Mouse (Mus musculus) left cerebral cortex, adult 18-20 months (tissue): Measurements from ENCODE around the gene Tceanc2. TPM values are rescaled to one million over a fixed set of nuclear protein-coding genes. Genes with fewer than 3 reads are reported as not detected.
A peak's percentile ranks its signal among the peaks of the same experiment; 100 is the strongest.

Experiments
- DNase-seq, 2 experiments: peaks; one replicate each; pipeline ENCODE4 v3.0.0; 2021 to 2022; ENCODE audit warnings: low spot score in 2 of 2, mixed read lengths in 1 of 2
- total RNA-seq, 2 experiments: library from RNA; stranded (reverse); gene quantifications; 2 replicates each; pipeline ENCODE4 v1.2.3; 2021

Tceanc2 gene
- total RNA-seq, 2 experiments from 2014 or later, result 14.0 to 15.9 TPM

DNA sequence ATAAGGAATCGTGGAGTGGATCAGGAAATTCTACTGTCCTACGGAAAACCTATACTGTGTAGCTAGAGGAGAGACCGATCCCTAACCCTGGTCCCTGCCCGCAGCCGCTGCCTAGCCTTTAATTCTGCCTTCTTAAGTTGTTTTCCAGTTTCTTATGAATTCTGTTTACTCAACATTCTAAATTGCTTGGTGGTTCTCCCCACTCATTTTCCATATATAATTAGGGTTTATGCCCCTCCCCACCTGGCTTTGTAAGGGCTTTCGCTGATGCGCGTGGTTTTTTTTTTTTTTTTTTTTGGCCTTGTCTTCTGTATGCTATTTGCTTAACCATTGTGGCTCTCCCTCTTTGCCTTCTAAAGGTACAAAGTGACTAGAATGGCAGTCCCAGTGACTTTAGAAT, 645 bp upstream of the Tceanc2 start:
- no peak for DNase-seq

DNA sequence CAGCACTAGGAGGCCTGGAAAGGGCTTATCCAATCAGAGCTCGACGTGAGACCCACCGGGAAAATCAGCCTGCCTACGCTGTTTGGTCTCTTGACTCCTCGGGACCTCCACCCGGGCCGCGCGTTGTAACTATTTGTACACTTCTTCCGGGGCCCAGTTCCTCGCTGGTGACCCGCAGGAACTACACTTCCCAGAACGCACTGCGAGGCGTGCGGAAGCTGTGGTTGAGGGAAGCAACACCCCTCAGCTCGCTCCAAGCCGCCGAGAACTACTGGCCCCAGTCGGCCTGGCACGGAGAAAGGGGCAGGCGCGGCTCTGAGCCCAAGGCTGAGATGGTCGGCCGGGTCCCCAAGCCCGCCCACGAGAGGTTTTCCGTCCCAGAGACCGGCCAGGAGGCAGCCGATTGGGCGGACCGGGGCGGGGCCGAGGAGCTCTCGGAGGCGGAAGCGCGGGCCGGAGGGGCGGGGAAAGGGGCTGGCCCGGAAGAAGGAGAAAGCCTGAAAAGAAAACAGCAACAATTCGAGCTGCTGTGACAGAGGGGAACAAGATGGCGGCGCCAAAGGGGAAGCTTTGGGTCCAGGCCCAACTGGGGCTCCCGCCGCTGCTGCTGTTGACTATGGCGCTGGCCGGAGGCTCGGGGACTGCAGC, 610 bp downstream of the Tceanc2 start, which contains the start of gene Tmem59:
Gene Tmem59 (plus strand): TSS at position 218 of the 648 bp plus-strand sequence.
- DNase-seq, result peak; percentile 91 to 96

DNA sequence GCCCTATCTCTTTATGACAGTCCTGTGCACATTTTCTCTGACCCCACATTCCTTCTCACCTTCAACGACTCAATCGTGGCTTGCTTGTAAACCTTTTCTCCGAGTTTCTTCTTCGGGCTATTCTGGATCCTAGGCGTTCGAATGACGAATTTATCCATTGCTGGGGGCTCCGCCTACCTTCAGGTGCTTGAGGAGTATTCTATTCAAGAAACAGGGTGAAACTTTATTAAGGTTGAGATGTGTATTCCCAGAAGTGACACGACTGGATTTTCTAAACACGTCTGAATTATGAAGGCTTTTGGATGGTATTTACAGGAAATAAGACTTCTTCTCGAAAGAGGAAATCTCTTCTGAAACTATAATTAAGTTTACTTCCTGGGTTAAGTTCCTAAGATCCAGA, 1.4 kb downstream of the Tceanc2 start:
- DNase-seq, result no peak

DNA sequence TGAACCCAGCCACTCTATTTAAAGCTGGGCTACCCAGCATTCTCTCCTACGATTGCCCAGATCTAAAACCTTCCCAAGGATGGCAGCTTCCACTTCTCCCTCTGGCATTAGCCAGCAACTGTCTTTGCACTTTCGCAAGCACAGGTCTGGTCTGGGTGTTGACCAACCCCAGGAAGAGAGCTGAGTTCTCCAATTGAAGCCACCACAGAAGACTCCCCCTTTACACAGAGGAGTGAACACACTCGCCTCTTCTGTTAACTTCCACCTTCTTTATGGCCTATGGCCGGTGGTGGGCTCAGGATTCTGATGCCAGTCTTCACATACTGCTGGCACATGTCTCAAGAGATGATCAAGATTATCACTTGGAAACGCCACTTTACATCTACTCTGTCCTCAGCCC, 11.1 kb downstream of the Tceanc2 start:
- no peak for DNase-seq

DNA sequence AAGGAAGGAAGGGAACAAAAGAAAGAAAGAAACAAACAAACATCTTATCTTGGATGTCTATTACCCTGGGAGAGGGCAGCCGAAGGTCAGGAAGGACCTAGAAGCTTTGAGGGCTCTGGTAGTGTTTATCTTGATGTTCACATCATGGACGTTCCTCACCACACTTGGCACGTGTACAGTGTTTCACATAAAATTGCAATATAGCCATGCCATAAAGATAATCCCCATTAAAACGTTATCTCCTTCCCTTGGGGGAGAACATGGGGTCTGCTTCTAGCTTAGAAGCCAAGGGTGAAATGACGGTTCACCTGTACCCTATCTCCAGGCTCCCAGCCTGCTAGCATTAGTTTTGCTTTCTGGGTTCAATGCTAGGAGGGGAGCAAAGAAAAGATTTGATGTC, 12.2 kb downstream of the Tceanc2 start:
- no peak for DNase-seq

DNA sequence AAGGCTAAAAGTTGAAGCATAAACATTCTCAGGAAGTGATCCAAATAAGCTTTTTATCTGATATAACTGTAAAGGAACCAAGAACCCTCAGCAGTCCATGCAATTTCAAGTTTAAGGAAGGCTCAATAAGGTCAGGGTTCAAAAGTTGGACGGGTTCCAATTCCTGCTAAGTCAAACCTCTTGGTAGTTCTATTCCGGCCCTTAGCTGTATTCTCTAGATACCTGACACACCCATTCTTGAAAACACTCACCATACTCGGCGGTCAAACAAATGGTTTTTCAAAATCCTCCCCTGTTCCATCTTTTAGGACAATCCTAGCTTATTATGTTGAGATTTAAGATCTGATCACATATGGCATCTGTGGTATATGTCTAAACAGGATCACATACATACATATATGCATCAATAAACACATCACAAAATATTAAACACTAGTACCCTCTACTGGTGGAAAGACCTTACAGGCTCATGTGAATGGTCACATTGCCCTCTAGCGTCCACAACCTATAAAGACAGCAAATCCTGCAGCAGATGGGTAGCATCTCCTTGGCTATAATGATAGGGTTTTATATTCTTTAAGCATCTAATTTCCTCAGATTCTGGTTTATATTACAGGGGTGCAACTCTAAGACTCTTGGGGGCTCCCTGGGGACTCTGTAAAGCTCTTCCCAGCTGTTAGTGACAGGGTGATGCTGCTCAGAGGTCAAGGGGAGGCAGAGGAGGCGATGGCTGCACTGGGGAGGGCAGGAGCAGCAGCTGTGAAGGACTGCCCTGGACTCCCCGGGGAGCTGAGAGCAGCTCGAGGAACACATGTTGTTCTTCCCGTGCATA, 14.9 kb downstream of the Tceanc2 start:
- peak; percentile 74 to 76 for DNase-seq

DNA sequence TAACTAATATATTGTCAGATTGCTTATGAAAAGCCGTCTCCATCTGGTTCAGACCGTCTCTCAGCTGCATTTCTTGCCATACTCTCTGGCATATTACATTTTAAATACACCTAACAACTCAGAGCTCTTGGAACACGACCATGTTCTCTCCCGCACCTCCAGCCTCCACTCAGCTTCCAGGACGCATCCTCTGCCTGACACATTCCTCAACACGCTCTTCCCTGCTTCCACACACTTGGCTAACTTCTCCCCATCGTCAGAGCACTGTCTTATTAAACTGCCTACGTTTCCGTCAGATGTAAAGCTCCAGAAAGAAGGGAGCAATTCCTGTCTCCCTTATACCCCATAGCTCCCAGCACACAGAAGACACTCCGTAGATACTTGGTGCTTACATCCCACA, 15.6 kb downstream of the Tceanc2 start:
- DNase-seq, result peak; percentile 34 to 61

DNA sequence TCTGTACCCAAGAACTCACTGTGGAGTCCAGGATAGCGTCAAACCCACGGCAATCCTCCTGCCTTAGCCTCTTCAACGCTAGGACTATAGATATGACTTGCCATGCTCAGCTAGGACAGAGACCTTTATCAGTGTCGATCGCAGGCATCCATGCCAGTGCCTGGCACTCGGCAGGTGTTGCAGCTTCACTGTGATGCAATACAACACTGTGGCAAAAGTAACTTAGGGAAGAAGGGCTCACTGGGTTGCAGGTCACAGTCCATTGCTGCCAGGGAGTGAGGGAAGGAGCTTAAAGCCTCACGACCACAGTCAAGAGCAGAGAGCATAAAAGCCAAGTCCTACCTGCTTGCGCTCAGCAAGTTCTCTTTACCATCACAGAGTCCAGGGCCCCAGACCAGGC, 18.7 kb downstream of the Tceanc2 start:
- no peak for DNase-seq

DNA sequence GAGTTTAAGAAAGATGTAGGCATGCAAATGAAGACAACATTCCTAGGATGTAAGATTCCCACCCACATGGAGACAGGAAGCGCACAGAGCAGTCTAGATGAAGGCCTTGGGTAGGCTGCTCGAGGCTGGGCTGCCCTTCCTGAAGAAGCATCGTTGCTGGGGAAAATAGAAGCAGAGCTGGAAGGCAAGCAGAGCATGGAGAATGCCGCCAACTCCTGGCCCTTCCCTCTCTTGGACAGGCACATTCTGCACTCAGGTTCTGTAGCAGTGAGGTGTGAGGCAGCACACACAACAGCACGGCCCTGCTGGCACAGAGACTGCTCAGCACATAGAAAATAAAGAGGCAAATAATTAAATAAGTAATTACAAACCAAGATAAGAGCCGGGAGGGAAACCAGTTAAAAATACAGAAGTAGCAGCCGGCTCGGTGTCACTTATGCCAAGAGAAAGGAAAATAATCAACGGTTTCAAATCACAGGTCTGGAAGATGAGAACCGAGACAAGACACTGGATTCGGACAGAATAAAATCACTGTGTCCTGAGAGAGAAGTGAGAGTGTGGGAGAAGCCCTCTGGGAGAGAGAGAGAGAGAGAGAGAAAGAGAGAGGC, 19.6 kb downstream of the Tceanc2 start:
- no peak for DNase-seq

DNA sequence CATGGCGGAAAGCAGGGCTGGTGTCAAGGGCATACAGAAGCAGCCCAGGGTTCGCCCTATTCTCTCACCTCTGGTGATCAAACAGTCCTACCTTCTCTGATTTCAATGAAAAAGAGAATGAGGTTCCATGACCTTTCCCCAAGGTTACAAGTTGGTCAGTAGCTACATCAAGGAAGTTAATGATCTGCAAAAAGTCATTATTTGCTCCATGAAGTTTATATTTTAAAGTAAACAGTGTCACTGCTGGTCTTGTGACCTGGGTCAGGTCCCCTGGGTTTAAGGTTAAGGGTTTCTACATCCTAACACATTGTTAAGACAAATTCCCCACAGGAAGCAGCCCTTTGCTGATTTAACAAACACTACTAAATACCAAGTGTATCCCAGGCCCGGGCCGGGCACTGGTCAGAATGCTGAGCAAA, 21.9 kb downstream of the Tceanc2 start:
- DNase-seq, result no peak

DNA sequence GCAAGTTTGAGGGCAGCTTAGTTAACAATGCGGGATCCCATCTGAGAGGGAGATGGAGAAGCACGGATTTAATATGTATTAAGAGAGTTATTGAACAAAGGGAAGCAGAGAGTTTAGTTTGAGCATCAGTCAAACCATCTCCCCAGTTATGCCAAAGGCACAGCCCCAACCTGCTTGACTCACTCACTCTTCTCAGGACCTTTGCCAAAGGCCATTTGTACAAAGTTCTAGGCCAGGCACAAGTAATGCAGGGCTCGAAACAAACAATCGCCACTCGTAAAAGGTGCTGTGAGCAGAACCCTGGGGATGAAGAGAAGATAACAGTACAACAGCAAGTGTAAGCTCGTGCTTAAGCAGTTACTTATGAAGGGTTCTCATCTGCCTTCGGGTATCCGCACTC, 26.3 kb downstream of the Tceanc2 start:
- DNase-seq, result no peak

DNA sequence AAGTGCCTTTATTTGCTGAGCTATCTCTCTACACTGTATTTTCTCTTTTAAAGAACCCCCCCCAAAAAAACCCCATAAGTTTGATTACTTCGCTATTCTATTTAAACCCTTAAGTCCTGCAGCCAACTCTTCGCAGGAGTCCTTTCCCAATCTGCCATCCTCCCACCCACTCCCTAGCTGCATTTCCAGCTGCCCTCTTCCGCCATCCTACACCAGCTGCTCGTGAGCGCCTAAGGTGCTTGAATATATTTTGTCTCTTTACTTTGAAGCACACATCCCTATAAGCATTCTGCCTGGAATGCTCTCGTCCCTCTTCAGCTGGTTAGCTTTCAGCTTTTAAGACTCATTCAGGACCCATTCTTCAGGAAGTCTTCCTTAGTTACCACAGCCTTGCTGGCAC, 27.9 kb downstream of the Tceanc2 start:
- peak; percentile 28 to 57 for DNase-seq

DNA sequence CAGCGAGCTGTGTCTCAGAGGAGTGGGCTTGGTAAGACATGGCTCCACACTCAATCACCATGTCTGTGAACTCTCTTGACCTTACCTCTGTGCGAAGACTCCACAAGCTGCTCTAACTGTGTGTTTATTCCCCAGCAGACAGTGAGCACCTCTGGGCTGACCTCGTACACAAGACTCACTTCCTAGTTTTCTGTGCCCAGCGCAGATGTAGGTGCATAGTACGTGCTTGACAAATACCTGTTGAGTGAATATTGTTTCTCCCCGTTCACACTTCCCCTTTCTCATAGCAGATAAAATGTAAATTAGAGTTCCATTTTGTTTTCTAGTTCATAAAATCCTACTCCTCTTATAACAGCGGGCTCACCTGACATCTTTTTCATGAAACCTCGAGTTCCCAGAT, 35.4 kb downstream of the Tceanc2 start:
- no peak for DNase-seq

DNA sequence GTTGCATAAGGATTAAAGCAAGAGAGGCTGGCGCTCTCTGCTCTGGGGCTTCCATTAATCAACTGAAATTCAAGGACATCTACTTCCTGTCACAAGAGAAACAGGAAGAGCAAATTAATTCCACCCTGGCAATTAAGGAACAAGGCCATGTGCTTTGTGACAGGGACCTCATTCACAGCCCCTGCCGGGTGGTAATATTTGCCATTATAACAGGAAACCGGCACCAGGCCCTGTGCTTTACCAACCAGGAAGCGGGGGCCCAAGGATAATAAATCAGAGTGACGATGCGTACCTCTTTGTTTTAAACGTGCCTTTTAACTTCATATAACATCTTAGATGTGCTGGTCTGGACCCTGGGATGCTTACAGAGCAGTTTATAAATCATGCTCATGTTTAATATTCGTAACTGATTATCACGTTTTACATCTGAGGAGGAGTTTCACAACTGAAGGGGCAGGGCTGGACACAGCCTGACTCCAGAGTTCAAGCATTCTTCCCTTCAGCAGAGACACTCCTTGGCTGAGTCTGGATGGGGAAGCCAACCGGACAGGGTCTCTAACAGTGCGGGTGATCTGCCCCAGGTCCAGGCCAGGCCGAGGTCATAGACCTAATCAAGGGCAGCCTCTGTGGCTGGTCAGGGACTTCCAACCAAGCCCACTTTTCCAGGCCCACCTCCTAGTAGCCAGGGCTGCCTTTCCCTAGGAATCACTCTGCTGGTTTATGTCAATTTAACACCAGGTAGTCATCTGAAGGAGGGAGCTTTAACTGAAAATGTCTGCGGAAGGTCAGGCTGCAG, 38.9 kb downstream of the Tceanc2 start:
- DNase-seq, result no peak

DNA sequence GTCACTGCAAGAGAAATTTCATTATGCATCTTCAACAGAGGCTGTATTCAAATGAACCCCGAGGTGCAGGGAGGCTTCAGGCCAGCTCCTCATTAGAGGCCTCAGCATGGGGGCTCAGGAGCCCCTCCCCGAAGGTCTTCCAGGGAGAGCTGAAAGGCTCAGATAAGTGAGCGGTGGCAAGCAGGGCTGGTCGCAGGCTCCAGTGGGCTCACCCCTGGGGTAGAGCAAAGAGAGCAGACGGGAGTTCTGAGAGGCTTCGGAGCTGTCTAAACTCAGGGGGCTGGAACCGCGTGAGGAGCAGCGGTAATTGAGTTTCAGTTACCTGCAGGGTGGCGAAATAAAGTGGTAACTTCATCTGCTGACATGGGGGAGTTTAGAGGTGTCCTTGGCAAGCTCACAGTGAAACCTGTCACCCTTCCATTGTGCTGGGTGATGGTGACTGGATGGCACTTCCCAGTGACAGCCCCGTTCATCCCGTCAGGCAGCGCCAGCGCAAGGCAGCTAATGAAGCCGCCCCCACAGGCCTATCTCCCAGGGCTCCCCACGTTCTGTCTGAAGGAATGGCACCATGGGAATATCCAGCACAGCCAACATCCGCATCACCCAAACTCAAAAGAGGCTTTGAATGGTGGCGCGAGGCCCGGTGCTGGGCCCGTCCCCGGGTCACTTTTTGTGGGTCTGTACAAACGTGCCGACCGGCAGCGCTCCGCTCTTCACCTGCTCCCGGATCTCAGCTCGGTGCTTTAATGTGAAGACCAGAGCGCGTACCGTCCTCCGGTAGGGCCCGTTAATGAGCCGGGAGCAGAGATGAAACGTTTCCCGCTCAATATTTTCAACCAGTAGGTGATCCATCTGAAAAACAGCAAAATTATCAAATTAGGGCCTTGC, 39.7 kb downstream of the Tceanc2 start:
- no peak for DNase-seq

DNA sequence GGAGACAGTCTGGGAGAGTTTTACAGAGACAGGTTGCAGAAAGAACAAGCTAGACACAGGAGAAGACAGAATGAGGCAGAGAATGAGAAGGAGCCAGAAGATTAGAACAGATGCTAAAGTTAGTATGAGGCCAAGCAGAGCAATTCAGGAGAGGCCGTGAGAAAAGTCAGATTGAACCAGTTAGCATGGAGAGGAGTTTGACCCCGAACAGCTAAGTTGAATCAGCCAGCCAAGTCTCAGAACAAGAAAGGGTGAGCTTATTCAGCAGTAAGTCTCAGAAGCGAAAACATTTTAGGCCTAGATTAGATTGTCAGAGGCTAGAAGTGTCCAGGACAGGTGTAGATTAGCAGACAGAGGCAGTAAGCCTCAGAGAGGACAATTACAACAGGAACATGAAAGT, 42.4 kb downstream of the Tceanc2 start:
- DNase-seq, result no peak

DNA sequence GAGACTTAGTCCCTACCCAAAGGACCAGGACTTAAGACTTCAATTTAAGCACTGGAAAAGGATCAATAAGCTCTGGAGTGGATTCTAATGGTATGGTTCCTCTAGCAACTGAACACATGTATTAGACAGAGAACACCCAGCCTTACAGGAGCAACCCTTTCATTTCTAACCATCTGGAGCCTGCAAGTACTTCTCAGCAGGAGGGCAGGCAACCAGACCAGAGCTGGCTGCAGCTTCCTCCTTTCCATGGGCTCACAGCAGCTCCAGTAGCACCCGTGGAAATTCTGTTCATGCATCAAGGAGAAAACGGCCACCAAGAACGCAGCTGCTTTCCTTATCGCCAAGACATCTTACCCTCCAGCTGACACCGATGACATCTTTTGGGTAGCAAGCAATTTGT, 43.3 kb downstream of the Tceanc2 start:
- DNase-seq, result no peak

DNA sequence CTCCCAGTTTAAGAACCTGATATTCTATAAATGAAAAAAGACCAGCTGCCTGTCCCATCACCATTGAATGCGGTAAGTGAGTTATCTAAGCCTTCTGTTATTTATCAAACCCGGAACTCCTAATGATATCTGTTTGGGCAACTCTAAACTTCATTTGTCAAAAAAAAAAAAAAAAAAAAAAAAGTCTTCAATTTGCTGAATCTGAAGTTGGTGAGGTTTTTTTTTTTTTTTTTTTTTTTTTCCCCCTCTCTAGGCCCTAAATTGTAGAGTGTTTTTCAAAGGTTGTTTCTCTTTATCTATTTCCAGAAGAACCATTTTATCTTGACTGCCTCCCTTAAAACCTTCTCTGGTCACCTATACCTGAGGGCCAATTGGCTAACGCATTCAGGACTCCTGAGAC, 44.0 kb downstream of the Tceanc2 start:
- DNase-seq, result no peak

DNA sequence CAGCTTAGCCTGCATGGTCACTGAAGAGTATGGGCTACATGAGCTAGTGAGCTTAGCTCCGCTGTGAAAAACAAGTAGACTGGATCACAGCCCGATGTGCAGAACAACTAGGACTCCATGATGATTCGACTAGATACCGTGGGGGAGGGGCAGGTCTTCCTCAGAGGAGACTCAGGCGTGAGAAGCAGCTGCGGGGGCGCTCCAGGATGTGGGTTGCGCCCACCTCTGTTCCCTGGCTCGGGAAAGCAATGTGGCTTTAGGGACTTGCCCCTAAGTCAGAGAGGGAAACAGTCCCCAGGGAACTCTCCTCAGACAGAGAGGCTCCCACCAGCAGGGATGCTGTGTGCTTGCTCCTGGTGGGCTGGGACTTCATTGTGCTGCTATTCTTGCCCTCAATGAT, 48.4 kb downstream of the Tceanc2 start:
- DNase-seq, result peak; percentile 34 to 37

DNA sequence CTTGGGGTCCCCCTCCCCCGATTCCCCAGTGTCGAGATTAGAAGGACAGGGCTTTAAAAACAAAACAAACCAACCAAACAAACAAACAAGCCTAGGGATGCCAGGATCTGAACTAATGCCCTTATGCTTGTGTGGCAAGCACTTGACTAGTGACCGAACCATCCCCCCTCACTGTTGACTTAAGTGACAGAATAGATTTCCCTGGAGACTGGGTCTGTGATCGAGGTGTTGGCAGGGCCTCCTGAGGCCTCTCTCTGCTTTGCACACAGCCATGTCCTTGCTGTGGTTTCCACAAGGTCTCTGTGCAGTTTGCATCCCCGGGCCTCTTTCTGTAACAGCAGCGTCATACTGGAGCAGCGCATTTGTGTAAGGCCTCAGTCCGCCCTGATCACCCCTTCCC, 49.5 kb downstream of the Tceanc2 start:
- DNase-seq, result no peak
